Mouse (Mus musculus) gastrocnemius, postnatal 25 days (tissue): ENCODE data around the gene Plxdc1. TPM values are rescaled to one million over a fixed set of nuclear protein-coding genes. Genes with fewer than 3 reads are reported as not detected.

Source experiments
- DNase-seq: peaks from one replicate; pipeline ENCODE4 v3.0.0; 2022
- long read RNA-seq, 2 experiments: library from polyadenylated mRNA; stranded (forward); transcript quantifications; one replicate each; pipeline ENCODE4 v2.0.0; 2021
- total RNA-seq, 2 experiments: library from RNA; stranded (reverse); gene quantifications; 1 replicate in 1 of 2; 2 replicates in 1 of 2; pipeline ENCODE4 v1.2.3; 2021

Gene Plxdc1
- total RNA-seq, result 1 to 10 TPM; 3.1 TPM
- long read RNA-seq, experiment 1, partial matches to known transcripts, result 0 of 36 reads
- long read RNA-seq, experiment 1, other reads (novel, unspliced or antisense), result 35 of 36 reads
- long read RNA-seq, experiment 2, partial matches to known transcripts, result 0 of 11 reads
- long read RNA-seq, experiment 2, other reads (novel, unspliced or antisense), result 11 of 11 reads

- DNase-seq, result no peak
Measured at GRCm38 (mm10) chr11:97985727-97986677, at the start of gene Plxdc1. TSS of gene Plxdc1 (minus strand) at chr11:97986444.

GRCm38 (mm10) chr11:98035977-98036377 is 49.7 kb upstream of the Plxdc1 start:
- peak; percentile 49 for DNase-seq

GRCm38 (mm10) chr11:98034840-98035239 is 48.6 kb upstream of the Plxdc1 start:
- DNase-seq, result no peak

GRCm38 (mm10) chr11:98034061-98034460 is 47.8 kb upstream of the Plxdc1 start:
- no peak for DNase-seq

GRCm38 (mm10) chr11:98031443-98031770 is 45.2 kb upstream of the Plxdc1 start:
- DNase-seq, result no peak

- DNase-seq, result no peak
Measured at GRCm38 (mm10) chr11:98030701-98031442, 44.6 kb upstream of the Plxdc1 start.

- DNase-seq, result no peak
Measured at GRCm38 (mm10) chr11:98027785-98028184, 41.5 kb upstream of the Plxdc1 start.

GRCm38 (mm10) chr11:98027297-98027688 is 41.0 kb upstream of the Plxdc1 start:
- DNase-seq, result no peak

- peak; percentile 84 for DNase-seq
Measured at GRCm38 (mm10) chr11:98026570-98027296, 40.5 kb upstream of the Plxdc1 start, which contains the start of gene Rpl19. TSS of gene Rpl19 (plus strand) at chr11:98026710.

- no peak for DNase-seq
Measured at GRCm38 (mm10) chr11:98026248-98026569, 40.0 kb upstream of the Plxdc1 start.

- no peak for DNase-seq
Measured at GRCm38 (mm10) chr11:98024516-98024915, 38.3 kb upstream of the Plxdc1 start.

- peak; percentile 69 for DNase-seq
Measured at GRCm38 (mm10) chr11:98022555-98023371, 36.5 kb upstream of the Plxdc1 start, which contains the start of gene Cacnb1. TSS of gene Cacnb1 (minus strand) at chr11:98023034.

GRCm38 (mm10) chr11:98022253-98022554 is 36.0 kb upstream of the Plxdc1 start:
- DNase-seq, result no peak

GRCm38 (mm10) chr11:98021565-98022252 is 35.5 kb upstream of the Plxdc1 start:
- no peak for DNase-seq

- no peak for DNase-seq
Measured at GRCm38 (mm10) chr11:98021118-98021517, 34.9 kb upstream of the Plxdc1 start.

GRCm38 (mm10) chr11:98020710-98021109 is 34.5 kb upstream of the Plxdc1 start:
- DNase-seq, result no peak

- no peak for DNase-seq
Measured at GRCm38 (mm10) chr11:98019883-98020610, 33.8 kb upstream of the Plxdc1 start.

GRCm38 (mm10) chr11:98018858-98019641 is 32.8 kb upstream of the Plxdc1 start:
- DNase-seq, result peak; percentile 61

- peak; percentile 69 for DNase-seq
Measured at GRCm38 (mm10) chr11:98018222-98018621, 32.0 kb upstream of the Plxdc1 start.
